Mouse (Mus musculus) neural tube, embryonic 14.5 days (tissue): Measurements from ENCODE around the gene Bcl3. TPM values are rescaled to one million over a fixed set of nuclear protein-coding genes. Genes with fewer than 3 reads are reported as not detected.
A peak's percentile ranks its signal among the peaks of the same experiment; 100 is the strongest.

Experiments
- ATAC-seq: fragments of 200-750 bp; cut with Nextera tagmentation; 2 replicates; pipeline ENCODE4 v1.8.0; 2017; ENCODE audit warnings: low read depth, mild to moderate bottlenecking, moderate TSS enrichment, moderate library complexity
- H3K27ac ChIP-seq: fragments of 300-500 bp; sonication (generic); 2 replicates; pipeline ENCODE4 v1.5.1; 2014; ENCODE audit warnings: low read depth, mild to moderate bottlenecking, control low read depth, low read length, moderate library complexity, mixed read lengths
- H3K27me3 ChIP-seq: fragments of 300-500 bp; sonication (generic); 2 replicates; pipeline ENCODE4 v1.6.1; 2014; ENCODE audit warnings: low read length; ENCODE audit not compliant: control insufficient read depth, insufficient read depth
- H3K36me3 ChIP-seq: fragments of 300-500 bp; sonication (generic); 2 replicates; pipeline ENCODE4 v1.6.1; 2014; ENCODE audit warnings: low read length, mixed read lengths; ENCODE audit not compliant: control insufficient read depth, insufficient read depth
- H3K4me1 ChIP-seq: fragments of 300-500 bp; sonication (generic); 2 replicates; pipeline ENCODE4 v1.6.1; 2014; ENCODE audit warnings: low read length; ENCODE audit not compliant: control insufficient read depth, insufficient read depth
- H3K4me2 ChIP-seq: fragments of 300-500 bp; sonication (generic); 2 replicates; pipeline ENCODE4 v1.6.1; 2014; ENCODE audit warnings: mild to moderate bottlenecking, low read depth, low read length, control low read depth
- H3K4me3 ChIP-seq: fragments of 300-500 bp; sonication (generic); 2 replicates; pipeline ENCODE4 v1.5.1; 2014; ENCODE audit warnings: low read depth, low read length, control low read depth, mixed read lengths
- H3K9ac ChIP-seq: fragments of 300-500 bp; sonication (generic); replicated peaks from 2 replicates; pipeline ENCODE4 v1.6.1; 2014; ENCODE audit warnings: low read depth, mild to moderate bottlenecking, control low read depth, low read length, mixed read lengths
- H3K9me3 ChIP-seq: fragments of 300-500 bp; sonication (generic); 2 replicates; pipeline ENCODE4 v1.6.1; 2016; ENCODE audit warnings: low read length; ENCODE audit not compliant: control insufficient read depth
- WGBS: fragments of 180-500 bp; shearing (Covaris S2); extraction: QIAGEN DNeasy Blood & Tissue Kit; methylation state at CpG from one replicate; pipeline ENCODE4 v1.1.7; 2014; 5-methylcytosine and 5-hydroxymethylcytosine counted together
- polyA plus RNA-seq: library from polyadenylated mRNA; unstranded; fragments of >200 nt; fragmentation: Nextera tagmentation; extraction: Ambion mirVana; gene quantifications from 2 replicates; pipeline ENCODE4 v1.2.1, GENCODE M21; 2014

Bcl3 gene
- polyA plus RNA-seq, 1 experiment from 2014 or later, result 0.24 TPM

GRCm38 (mm10) chr7:19816224-19816771 is 6.3 kb downstream of the Bcl3 start:
- Histone ChIP-seq H3K4me1 (peaks cover 11% of the 10 kb centered on the region; the same call in 1 of the 2 replicates), H3K9ac (peak overlapping the region; percentile 43; the same call in 1 of the 2 replicates), H3K4me2 (peak overlapping the region; percentile 65), H3K27ac (no peak overlapping the region), H3K9me3 (no peaks in the 10 kb centered on the region), H3K27me3 (peaks cover 21% of the 10 kb centered on the region), H3K36me3 (no peaks in the 10 kb centered on the region), H3K4me3 (peak overlapping the region; percentile 35)
- whole genome bisulfite sequencing, result under 1% methylated on average over 28 of the region's 28 CpGs
- ATAC-seq, result peak; percentile 32; the same call in 1 of the 2 replicates

DNA sequence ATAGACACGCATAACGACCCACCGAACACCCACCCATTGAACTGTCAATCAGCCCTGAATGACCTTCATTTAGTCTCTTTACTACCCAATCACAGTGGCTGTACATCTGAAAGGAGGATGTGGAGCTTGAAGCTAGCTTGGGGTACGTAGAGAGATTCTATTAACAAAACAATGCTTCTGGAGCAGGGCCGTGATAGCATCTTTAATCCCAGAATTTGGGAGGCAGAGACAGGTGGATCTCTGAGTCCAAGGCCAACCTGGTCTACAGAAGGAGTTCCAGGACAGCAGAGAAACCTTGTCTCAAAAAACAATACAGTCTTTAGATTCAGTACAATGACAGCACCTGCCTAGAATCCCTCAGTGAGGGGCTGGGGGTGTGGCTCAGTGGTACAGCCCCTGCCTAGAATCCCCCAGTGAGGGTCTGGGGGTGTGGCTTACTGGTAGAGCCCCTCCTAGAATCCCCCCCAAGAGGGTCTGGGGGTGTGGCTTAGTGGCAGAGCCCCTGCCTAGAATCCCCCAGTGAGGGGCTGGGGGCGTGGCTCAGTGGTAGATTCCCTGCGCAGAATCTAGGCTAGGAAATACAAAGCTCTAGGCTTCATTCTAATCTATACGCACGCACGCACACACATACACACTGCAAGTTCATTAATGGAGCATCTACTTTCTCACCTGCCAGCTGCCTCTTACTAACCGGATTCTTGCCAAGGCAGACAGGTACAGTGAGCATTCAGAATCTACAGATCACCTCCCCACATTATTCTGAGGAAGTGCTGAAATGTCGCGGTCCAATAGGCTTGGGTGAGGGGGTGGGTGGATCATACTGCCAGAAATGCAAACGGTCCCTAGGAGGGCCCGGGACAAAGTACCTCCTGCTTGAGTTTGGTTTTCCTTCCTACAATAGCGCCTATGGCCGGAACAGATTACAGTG is 7.0 kb downstream of the Bcl3 start:
- 0 out of 2 replicates have a peak, but pooled peaks have one; percentile 9 for ATAC-seq
- H3K4me3 ChIP-seq, result peak overlapping the region; percentile 35
- H3K36me3 ChIP-seq, result no peaks in the 10 kb centered on the region
- H3K9ac ChIP-seq, result peak overlapping the region; percentile 43; the same call in 1 of the 2 replicates
- H3K4me2 ChIP-seq, result peak overlapping the region; percentile 65
- 29% methylated on average over 17 of the region's 17 CpGs for WGBS
- peaks cover 11% of the 10 kb centered on the region; the same call in 1 of the 2 replicates for H3K4me1 ChIP-seq
- peaks cover 27% of the 10 kb centered on the region for H3K27me3 ChIP-seq
- no peak overlapping the region for H3K27ac ChIP-seq
- no peaks in the 10 kb centered on the region for H3K9me3 ChIP-seq

DNA sequence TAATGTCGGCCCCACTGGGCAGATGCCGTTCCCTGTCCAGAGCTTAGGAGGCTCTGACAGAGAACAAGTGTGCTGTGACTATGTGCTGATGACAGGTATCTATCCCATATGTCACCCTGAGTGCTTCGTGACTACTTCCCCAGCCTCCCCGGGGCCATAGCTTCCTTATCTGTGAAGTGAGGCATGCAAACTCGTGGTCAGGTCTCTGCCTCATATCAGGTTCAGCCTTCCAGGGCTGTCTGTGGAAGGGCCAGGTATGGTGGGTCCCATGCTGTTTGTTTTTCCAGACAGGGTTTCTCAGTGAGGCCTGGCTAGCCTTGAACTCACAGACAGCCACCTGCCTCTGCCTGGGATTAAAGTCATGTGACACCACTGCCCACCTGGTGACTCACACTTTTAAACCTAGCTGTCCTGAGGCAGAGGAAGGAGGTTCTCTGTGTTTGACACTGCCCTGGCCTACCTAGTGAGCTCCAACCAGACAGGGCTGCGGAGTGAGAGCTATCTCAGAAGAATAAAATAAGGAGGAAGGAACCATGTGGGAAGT is 8.9 kb downstream of the Bcl3 start:
- H3K27me3 ChIP-seq, result peaks cover 46% of the 10 kb centered on the region
- H3K4me3 ChIP-seq, result no peak overlapping the region

DNA sequence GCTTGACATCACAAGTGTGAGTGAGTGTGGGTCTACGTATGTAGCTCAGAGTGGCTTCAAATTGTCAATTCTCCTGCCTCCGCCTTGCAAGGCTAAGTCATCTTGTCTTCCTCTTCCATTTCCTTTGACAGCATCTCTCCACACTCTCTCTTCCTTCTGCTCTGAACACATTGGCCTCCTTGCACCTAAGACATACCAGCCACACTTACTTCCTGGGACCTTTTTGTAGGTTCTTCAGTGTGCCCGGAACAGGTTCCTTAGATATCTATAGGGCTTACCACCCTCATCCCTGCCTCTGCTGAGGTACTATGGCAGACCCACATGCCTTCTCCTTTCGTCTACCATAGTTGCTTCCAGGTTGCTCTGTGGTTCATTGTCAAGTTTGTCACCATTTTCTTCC is 9.4 kb downstream of the Bcl3 start:
- no peaks in the 10 kb centered on the region for H3K9me3 ChIP-seq
- H3K27ac ChIP-seq, result no peak overlapping the region
- H3K4me2 ChIP-seq, result no peak overlapping the region
- WGBS, result 84% methylated on average over 4 of the region's 4 CpGs
- no peak overlapping the region for H3K9ac ChIP-seq
- no peaks in the 10 kb centered on the region for H3K36me3 ChIP-seq
- no peak for ATAC-seq
- H3K4me3 ChIP-seq, result no peak overlapping the region
- peaks cover 48% of the 10 kb centered on the region for H3K27me3 ChIP-seq
- peaks cover 11% of the 10 kb centered on the region; the same call in 1 of the 2 replicates for H3K4me1 ChIP-seq

More for the DNA sequence above, 8.9 kb downstream of the Bcl3 start:
- WGBS, result 86% methylated on average over 6 of the region's 6 CpGs
- H3K36me3 ChIP-seq, result no peaks in the 10 kb centered on the region
- no peak for ATAC-seq
- H3K9ac ChIP-seq, result no peak overlapping the region
- H3K4me1 ChIP-seq, result peaks cover 11% of the 10 kb centered on the region; the same call in 1 of the 2 replicates
- no peak overlapping the region for H3K27ac ChIP-seq
- no peaks in the 10 kb centered on the region for H3K9me3 ChIP-seq
- H3K4me2 ChIP-seq, result no peak overlapping the region

- ATAC-seq, result peak; percentile 36; the same call in 1 of the 2 replicates
- Histone ChIP-seq H3K4me3 (0 out of 2 replicates have a peak overlapping the region, but pooled peaks have one; percentile 6), H3K27ac (no peak overlapping the region), H3K4me1 (peaks cover under 1% of the 10 kb centered on the region; the same call in 1 of the 2 replicates), H3K36me3 (no peaks in the 10 kb centered on the region), H3K27me3 (peaks cover 38% of the 10 kb centered on the region), H3K9ac (no peak overlapping the region), H3K4me2 (peak overlapping the region; percentile 33), H3K9me3 (no peaks in the 10 kb centered on the region)
- 3% methylated on average over 22 of the region's 22 CpGs for WGBS
Measured at GRCm38 (mm10) chr7:19811114-19811513, 11.5 kb downstream of the Bcl3 start.

DNA sequence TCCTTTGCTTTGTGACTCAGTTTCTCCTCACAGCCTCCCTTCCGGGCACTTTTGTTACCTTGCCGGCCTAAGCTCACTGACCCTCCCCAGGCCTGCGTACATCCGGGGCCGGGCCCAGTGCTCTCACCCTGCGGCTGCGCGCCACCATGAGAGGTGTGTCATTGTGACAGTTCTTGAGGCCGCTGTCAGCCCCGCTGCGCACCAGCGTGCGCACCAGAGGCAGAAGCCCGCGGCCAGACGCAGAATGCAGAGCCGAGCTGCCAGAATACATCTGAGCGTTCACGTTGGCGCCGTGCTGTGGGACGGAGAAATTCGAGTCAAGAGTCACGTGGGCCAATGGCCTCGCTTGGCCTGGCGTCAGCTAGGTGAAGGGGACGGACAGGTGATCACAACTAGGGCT is 13.2 kb downstream of the Bcl3 start:
- 3% methylated on average over 27 of the region's 27 CpGs for WGBS
- peak overlapping the region; percentile 38 for H3K4me2 ChIP-seq
- peak overlapping the region; percentile 10; the same call in 1 of the 2 replicates for H3K4me3 ChIP-seq
- no peaks in the 10 kb centered on the region for H3K36me3 ChIP-seq
- H3K4me1 ChIP-seq, result no peaks in the 10 kb centered on the region
- H3K27ac ChIP-seq, result 0 out of 2 replicates have a peak overlapping the region, but pooled peaks have one; percentile 22
- H3K27me3 ChIP-seq, result peaks cover 38% of the 10 kb centered on the region
- peak; percentile 68; the same call in 1 of the 2 replicates for ATAC-seq
- H3K9ac ChIP-seq, result 0 out of 2 replicates have a peak overlapping the region, but pooled peaks have one; percentile 37
- H3K9me3 ChIP-seq, result no peaks in the 10 kb centered on the region

DNA sequence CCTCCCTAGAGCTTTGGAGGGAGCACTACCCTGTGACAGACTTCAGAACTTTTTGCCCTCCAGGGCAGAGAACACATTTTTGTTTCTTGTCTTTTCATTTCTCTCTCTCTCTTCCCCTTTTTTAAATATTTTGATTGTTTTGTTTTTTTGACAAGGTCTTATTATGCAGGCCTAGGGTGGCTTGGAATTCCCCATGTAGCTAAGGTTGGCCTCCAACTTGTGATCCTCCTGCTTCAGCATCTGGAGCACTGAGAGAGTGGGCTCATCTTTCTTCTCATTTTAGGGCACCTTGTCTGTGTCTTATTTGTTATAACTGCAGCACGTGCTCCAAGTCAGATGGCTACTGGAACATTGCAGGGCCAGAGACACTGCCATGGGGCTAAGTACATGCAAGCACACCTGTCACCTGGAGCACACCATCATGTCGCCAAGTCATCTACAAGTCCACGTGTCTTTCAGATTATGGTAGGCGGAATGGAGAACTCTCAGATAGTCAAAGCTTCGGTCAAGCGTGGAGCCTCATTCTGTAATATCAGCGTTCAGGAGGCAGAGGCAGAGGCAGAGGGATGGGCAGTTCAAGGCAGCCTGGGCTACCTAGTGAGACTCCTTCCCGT is 16.1 kb downstream of the Bcl3 start:
- Histone ChIP-seq H3K27me3 (peaks cover 29% of the 10 kb centered on the region), H3K9me3 (no peaks in the 10 kb centered on the region), H3K4me2 (no peak overlapping the region), H3K27ac (no peak overlapping the region), H3K9ac (no peak overlapping the region), H3K36me3 (no peaks in the 10 kb centered on the region), H3K4me1 (no peaks in the 10 kb centered on the region), H3K4me3 (no peak overlapping the region)
- 81% methylated on average over 8 of the region's 8 CpGs for WGBS
- ATAC-seq, result no peak

DNA sequence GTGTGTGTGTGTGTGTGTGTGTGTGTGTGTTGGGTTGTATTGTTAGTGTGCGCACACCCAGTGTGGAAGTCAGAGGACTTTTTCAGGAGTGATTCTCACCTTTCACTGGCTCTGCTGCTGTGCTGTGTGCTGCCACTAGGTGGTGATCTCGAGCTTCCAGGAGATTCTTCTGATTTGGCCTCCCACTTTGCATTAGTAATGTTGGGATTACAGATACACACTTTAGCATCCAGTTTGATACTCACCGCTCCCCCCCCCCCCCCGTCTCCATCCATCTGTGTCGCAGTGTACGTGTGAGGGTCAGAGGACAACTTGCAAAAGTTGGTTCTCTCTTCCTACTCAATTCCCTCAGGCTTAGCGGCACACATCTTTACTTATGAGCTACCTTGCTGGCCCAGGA is 19.6 kb downstream of the Bcl3 start:
- Histone ChIP-seq H3K4me3 (no peak overlapping the region), H3K27me3 (no peaks in the 10 kb centered on the region), H3K9me3 (no peaks in the 10 kb centered on the region), H3K4me1 (no peaks in the 10 kb centered on the region), H3K27ac (no peak overlapping the region), H3K9ac (no peak overlapping the region), H3K4me2 (no peak overlapping the region), H3K36me3 (no peaks in the 10 kb centered on the region)
- WGBS, result 22% methylated on average over 6 of the region's 7 CpGs
- peak; percentile 71; the same call in 1 of the 2 replicates for ATAC-seq
